Mouse (Mus musculus) brain, embryonic 14.5 days (tissue): ENCODE measurements at regions not wholly inside any gene's neighbourhood (a gene's known extent, or its start where the extent isn't known, plus 50 kb on each side); places are given as distances from the start of the nearest gene placed in this dataset.

Experiments used
- DNase-seq: peaks from one replicate; pipeline ENCODE4 v3.0.0-alpha.2; 2011; ENCODE audit warnings: low read depth
- CTCF ChIP-seq: fragments of 200-500 bp; IDR thresholded peaks from 2 replicates; pipeline ENCODE4 v1.5.1; 2012; ENCODE audit warnings: inconsistent platforms, mild to moderate bottlenecking, moderate library complexity, borderline replicate concordance; ENCODE audit not compliant: insufficient read depth, insufficient read length; ENCODE audit errors: extremely low read depth
- POLR2A ChIP-seq: fragments of 200-500 bp; IDR thresholded peaks from 2 replicates; pipeline ENCODE4 v1.6.1; 2012; ENCODE audit warnings: mild to moderate bottlenecking, inconsistent platforms, borderline replicate concordance; ENCODE audit not compliant: poor library complexity, insufficient read depth, insufficient read length, severe bottlenecking; ENCODE audit errors: extremely low read depth

- no peak for DNase-seq
Measured at GRCm38 (mm10) chr4:154756740-154757446, 80.4 kb upstream of the Ttc34 start.

GRCm38 (mm10) chr4:154759881-154760280 lies 77.4 kb upstream of the Ttc34 start:
- no peak for TF ChIP-seq CTCF
- no peak for TF ChIP-seq POLR2A
- DNase-seq: no peak

More at GRCm38 (mm10) chr4:154756740-154757446, 80.4 kb upstream of the Ttc34 start:
- no peak for TF ChIP-seq POLR2A
- no peak for TF ChIP-seq CTCF

GRCm38 (mm10) chr4:154764238-154764637 lies 73.0 kb upstream of the Ttc34 start:
- no peak for DNase-seq

GRCm38 (mm10) chr4:154766158-154766557 lies 71.1 kb upstream of the Ttc34 start:
- no peak for DNase-seq
- TF ChIP-seq POLR2A: no peak
- TF ChIP-seq CTCF: peak; percentile 45; the same call in 1 of the 2 replicates

More at GRCm38 (mm10) chr4:154764238-154764637, 73.0 kb upstream of the Ttc34 start:
- TF ChIP-seq CTCF (no peak), POLR2A (no peak)

- TF ChIP-seq POLR2A: no peak
- no peak for TF ChIP-seq CTCF
- DNase-seq: peak; percentile 68
Measured at GRCm38 (mm10) chr4:154771330-154772076, 65.8 kb upstream of the Ttc34 start.

GRCm38 (mm10) chr4:154772077-154772462 lies 65.2 kb upstream of the Ttc34 start:
- no peak for TF ChIP-seq POLR2A
- TF ChIP-seq CTCF: no peak
- no peak for DNase-seq

GRCm38 (mm10) chr4:154773830-154774229 lies 63.4 kb upstream of the Ttc34 start:
- TF ChIP-seq POLR2A: no peak
- no peak for TF ChIP-seq CTCF
- no peak for DNase-seq

GRCm38 (mm10) chr4:154774332-154774731 lies 62.9 kb upstream of the Ttc34 start:
- TF ChIP-seq POLR2A (no peak), CTCF (no peak)
- DNase-seq: no peak

GRCm38 (mm10) chr4:154778818-154779217 lies 58.4 kb upstream of the Ttc34 start:
- no peak for TF ChIP-seq CTCF
- TF ChIP-seq POLR2A: no peak
- DNase-seq: no peak

GRCm38 (mm10) chr4:154781391-154781790 lies 55.9 kb upstream of the Ttc34 start:
- DNase-seq: no peak
- no peak for TF ChIP-seq POLR2A
- TF ChIP-seq CTCF: no peak

GRCm38 (mm10) chr4:154782291-154782690 lies 55.0 kb upstream of the Ttc34 start:
- DNase-seq: no peak
- TF ChIP-seq CTCF (no peak), POLR2A (no peak)
